Mouse (Mus musculus) heart, adult 2 months (tissue): Measurements from ENCODE around the gene Cadm1. TPM values are rescaled to one million over a fixed set of nuclear protein-coding genes. Genes with fewer than 3 reads are reported as not detected.

Source experiments
- DNase-seq, 2 experiments: peaks; one replicate each; pipeline ENCODE4 v3.0.0; 2021
- H3K27ac ChIP-seq: fragments of 200-600 bp; 2 replicates; pipeline ENCODE4 v1.8.1; 2022
- H3K27me3 ChIP-seq: fragments of 200-500 bp; 2 replicates; pipeline ENCODE4 v1.6.1; 2012; ENCODE audit warnings: mild to moderate bottlenecking, low read length, inconsistent platforms, mixed read lengths; ENCODE audit not compliant: control insufficient read depth, insufficient read depth
- H3K36me3 ChIP-seq: fragments of 200-500 bp; 2 replicates; pipeline ENCODE4 v1.6.1; 2012; ENCODE audit warnings: low read length, inconsistent platforms; ENCODE audit not compliant: control insufficient read depth, insufficient read depth
- H3K4me1 ChIP-seq: fragments of 200-500 bp; 2 replicates; pipeline ENCODE4 v1.6.1; 2011; ENCODE audit warnings: low read length; ENCODE audit not compliant: control insufficient read depth, insufficient read depth
- H3K4me3 ChIP-seq: fragments of 200-600 bp; 2 replicates; pipeline ENCODE4 v1.8.1; 2022
- H3K79me2 ChIP-seq: fragments of 200-500 bp; replicated peaks from 2 replicates; pipeline ENCODE4 v1.6.1; 2012; ENCODE audit warnings: mild to moderate bottlenecking, inconsistent platforms, low read length, moderate library complexity, mixed read lengths; ENCODE audit not compliant: control insufficient read depth, insufficient read depth
- H3K9ac ChIP-seq: fragments of 200-500 bp; 2 replicates; pipeline ENCODE4 v1.6.1; 2012; ENCODE audit warnings: low read depth, mild to moderate bottlenecking, control low read depth, inconsistent platforms, low read length, mixed read lengths
- CTCF ChIP-seq: fragments of 200-600 bp; IDR thresholded peaks from 2 replicates; pipeline ENCODE4 v1.8.1; 2022; ENCODE audit warnings: antibody characterized with exemption, mild to moderate bottlenecking, moderate library complexity
- EP300 ChIP-seq: fragments of 200-500 bp; IDR thresholded peaks from 2 replicates; pipeline ENCODE4 v1.6.1; 2011; ENCODE audit warnings: low read depth, low read length, control low read depth; ENCODE audit not compliant: insufficient read depth
- POLR2A ChIP-seq: fragments of 200-500 bp; IDR thresholded peaks from 2 replicates; pipeline ENCODE4 v1.6.1; 2011; ENCODE audit warnings: mild to moderate bottlenecking, low read depth, low read length, control low read depth; ENCODE audit not compliant: insufficient read depth
- WGBS: fragments of 180-500 bp; shearing (Covaris S2); methylation state at CpG from one replicate; pipeline ENCODE4 v1.1.7; 2018; 5-methylcytosine and 5-hydroxymethylcytosine counted together
- intact Hi-C: fragments of 180-260 bp; cut with DNase I; formaldehyde crosslinking; loops from one replicate; pipeline ENCODE4 v1.15.1; 2025
- polyA plus RNA-seq: library from polyadenylated mRNA; depleted of rRNA; stranded (reverse); fragments of >200 nt; gene quantifications from 2 replicates; pipeline ENCODE4 v1.2.3, GENCODE M21; 2012
- total RNA-seq, 2 experiments: library from RNA; stranded (reverse); gene quantifications; 2 replicates each; pipeline ENCODE4 v1.2.3; 2021

Gene Cadm1
- total and polyA plus RNA-seq, 3 experiments = 1.6 to 2.6 (median 2.4) TPM

DNA sequence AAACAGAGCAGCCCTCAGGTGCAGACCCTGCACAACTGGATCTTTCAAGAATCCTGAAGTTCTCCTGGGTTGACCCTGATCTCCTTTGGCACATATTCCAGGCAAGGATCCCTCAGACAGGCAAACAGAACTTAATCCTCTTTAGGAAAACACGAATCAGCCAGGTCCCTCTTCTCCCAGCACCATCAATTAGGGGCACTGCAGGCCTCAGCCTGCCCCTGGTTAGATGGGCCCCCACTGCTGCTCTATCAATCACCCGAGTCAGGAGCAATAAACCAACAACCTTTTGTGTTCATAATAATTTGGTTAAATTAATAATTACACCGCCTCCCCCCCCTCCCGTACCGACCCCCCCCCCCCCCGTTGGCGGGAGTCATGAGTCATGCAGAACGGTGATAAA is 308.2 kb downstream of the Cadm1 start:
- Histone ChIP-seq H3K27ac (no peak overlapping the region), H3K4me1 (no peaks in the 10 kb centered on the region), H3K9ac (no peak overlapping the region), H3K4me3 (no peak overlapping the region), H3K36me3 (no peaks in the 10 kb centered on the region), H3K27me3 (no peaks in the 10 kb centered on the region; the same call in 1 of the 2 replicates), H3K79me2 (no peaks in the 10 kb centered on the region)
- no peak for TF ChIP-seq CTCF
- TF ChIP-seq POLR2A = no peak
- no peak for TF ChIP-seq EP300
- WGBS = 24% methylated on average over 8 of the region's 8 CpGs
- no peak for DNase-seq
- intact Hi-C loops = no loop called here

GRCm38 (mm10) chr9:47838890-47839691 is 309.1 kb downstream of the Cadm1 start:
- H3K4me3 ChIP-seq = no peak overlapping the region
- no peak for DNase-seq
- no peak overlapping the region for H3K9ac ChIP-seq
- H3K27me3 ChIP-seq = no peaks in the 10 kb centered on the region; the same call in 1 of the 2 replicates
- H3K27ac ChIP-seq = no peak overlapping the region
- H3K36me3 ChIP-seq = no peaks in the 10 kb centered on the region
- H3K79me2 ChIP-seq = no peaks in the 10 kb centered on the region
- TF ChIP-seq CTCF (no peak), EP300 (no peak), POLR2A (no peak)
- WGBS = 52% methylated on average over 15 of the region's 15 CpGs
- no peaks in the 10 kb centered on the region for H3K4me1 ChIP-seq
- intact Hi-C loops = no loop called here

DNA sequence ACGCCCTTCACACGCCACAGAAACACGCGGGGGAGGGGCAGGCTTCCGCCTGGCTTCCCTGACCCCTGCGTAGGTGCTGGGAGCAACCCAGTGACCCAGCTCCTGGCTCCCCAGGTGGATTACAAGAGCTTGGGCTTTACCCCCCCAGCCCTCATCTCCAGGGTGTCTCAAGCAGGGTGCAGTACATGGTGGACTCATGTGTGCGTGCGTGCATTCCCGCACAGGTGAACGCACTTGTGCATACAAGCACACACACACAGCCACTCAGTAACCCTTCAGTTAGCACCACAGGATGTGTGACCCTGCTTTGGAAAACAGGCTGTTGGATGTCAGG is 309.7 kb downstream of the Cadm1 start:
- Histone ChIP-seq H3K27me3 (no peaks in the 10 kb centered on the region; the same call in 1 of the 2 replicates), H3K4me3 (no peak overlapping the region), H3K79me2 (no peaks in the 10 kb centered on the region), H3K36me3 (no peaks in the 10 kb centered on the region), H3K27ac (no peak overlapping the region), H3K4me1 (no peaks in the 10 kb centered on the region), H3K9ac (no peak overlapping the region)
- WGBS = 73% methylated on average over 10 of the region's 10 CpGs
- DNase-seq = no peak
- intact Hi-C loops = no loop called here
- TF ChIP-seq CTCF = no peak
- TF ChIP-seq POLR2A = no peak
- TF ChIP-seq EP300 = no peak

DNA sequence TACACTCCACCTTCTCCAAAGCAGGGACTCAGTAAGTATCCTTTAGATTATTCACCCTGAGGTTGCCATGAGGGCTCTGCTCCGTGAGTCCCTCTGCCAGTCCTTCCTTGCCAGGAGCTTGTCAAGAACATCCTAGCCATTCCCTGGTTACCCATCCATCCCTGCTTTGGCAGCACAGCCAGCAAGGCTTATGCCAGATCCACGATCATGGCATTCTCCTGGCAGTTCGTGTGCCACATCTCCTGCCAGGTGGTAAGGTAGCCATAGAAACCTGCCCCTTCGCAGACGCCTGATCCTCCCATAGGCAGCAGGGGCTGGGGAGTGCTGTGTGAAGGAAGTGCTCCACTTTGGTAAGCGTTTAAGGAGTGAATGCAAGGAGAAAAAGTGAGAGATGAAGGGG is 313.4 kb downstream of the Cadm1 start:
- no peak overlapping the region for H3K27ac ChIP-seq
- no peaks in the 10 kb centered on the region; the same call in 1 of the 2 replicates for H3K27me3 ChIP-seq
- intact Hi-C loops = no loop called here
- no peak for DNase-seq
- no peaks in the 10 kb centered on the region for H3K36me3 ChIP-seq
- H3K9ac ChIP-seq = no peak overlapping the region
- H3K4me3 ChIP-seq = no peak overlapping the region
- H3K4me1 ChIP-seq = no peaks in the 10 kb centered on the region
- TF ChIP-seq POLR2A = no peak
- no peak for TF ChIP-seq EP300
- TF ChIP-seq CTCF = no peak
- WGBS = 78% methylated on average over 6 of the region's 6 CpGs
- H3K79me2 ChIP-seq = no peaks in the 10 kb centered on the region

GRCm38 (mm10) chr9:47846275-47846674 is 316.3 kb downstream of the Cadm1 start:
- intact Hi-C loops = no loop called here
- Histone ChIP-seq H3K27ac (no peak overlapping the region), H3K9ac (no peak overlapping the region), H3K4me3 (no peak overlapping the region), H3K27me3 (no peaks in the 10 kb centered on the region), H3K4me1 (no peaks in the 10 kb centered on the region), H3K79me2 (no peaks in the 10 kb centered on the region), H3K36me3 (no peaks in the 10 kb centered on the region)
- TF ChIP-seq POLR2A = no peak
- no peak for DNase-seq
- WGBS = 77% methylated on average over 10 of the region's 10 CpGs

DNA sequence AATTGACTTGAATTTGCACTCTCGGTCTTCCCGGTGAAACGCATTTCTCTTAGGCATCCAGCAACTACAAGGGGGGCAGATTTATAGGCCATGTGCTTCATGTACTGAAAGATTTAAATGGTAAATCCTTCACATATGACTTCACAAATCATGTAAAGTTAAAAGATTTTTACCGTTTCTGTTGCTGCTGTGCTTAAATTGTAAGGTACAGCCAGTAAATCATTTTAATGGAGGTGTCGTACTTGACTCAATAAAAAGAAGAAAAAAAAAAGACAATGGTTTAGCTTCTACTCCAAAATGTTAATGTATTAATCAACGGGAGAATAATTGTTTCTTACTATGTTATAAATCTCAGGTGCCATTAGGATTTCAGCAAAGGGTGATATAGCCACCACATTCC is 317.0 kb downstream of the Cadm1 start:
- WGBS = 89% methylated on average over 6 of the region's 6 CpGs
- no peaks in the 10 kb centered on the region for H3K79me2 ChIP-seq
- H3K36me3 ChIP-seq = no peaks in the 10 kb centered on the region
- intact Hi-C loops = no loop called here
- H3K4me3 ChIP-seq = no peak overlapping the region
- no peak overlapping the region for H3K27ac ChIP-seq
- no peak for DNase-seq
- TF ChIP-seq CTCF = no peak
- TF ChIP-seq EP300 = no peak
- H3K9ac ChIP-seq = no peak overlapping the region
- H3K27me3 ChIP-seq = no peaks in the 10 kb centered on the region
- no peaks in the 10 kb centered on the region for H3K4me1 ChIP-seq
